Mouse (Mus musculus) erythroblast, embryonic 14.5 days (primary cell): ENCODE data around the gene Wdr81.

ENCODE experiments used
- GATA1 ChIP-seq: IDR thresholded peaks from 2 replicates; pipeline ENCODE4 v1.6.1; 2012; ENCODE audit warnings: low read length, inconsistent platforms, mixed read lengths
- TAL1 ChIP-seq: IDR thresholded peaks from 3 replicates; pipeline ENCODE4 v1.6.1; 2012; ENCODE audit warnings: low read length, inconsistent platforms, mixed read lengths

DNA sequence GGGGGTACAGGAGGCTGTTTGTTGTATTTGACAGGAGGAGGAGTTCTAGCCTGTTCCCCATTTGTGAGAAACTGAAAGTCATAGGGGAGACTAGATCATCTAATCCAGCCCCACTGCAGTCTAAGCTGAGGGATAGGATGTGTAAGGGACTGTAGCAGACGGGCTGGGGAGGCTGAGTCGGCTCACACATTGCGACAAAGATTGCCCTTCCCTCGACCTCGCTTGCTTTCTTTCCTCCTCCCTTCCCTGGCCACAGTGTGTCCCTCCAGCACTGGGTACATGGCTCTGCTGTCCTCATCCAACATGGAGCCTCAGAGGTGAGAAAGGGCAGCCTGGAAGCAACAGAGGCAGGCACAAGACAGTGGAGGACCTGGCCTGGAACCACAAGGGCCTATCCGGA lies 10.5 kb upstream of the Wdr81 start:
- no peak for TF ChIP-seq GATA1
- no peak for TF ChIP-seq TAL1
